Mouse (Mus musculus) hindbrain, embryonic 14.5 days (tissue): ENCODE measurements around the gene Arntl. TPM values are rescaled to one million over a fixed set of nuclear protein-coding genes. Genes with fewer than 3 reads are reported as not detected.
A peak's percentile ranks its signal among the peaks of the same experiment; 100 is the strongest.
"Not testable (repeated sequence)": the region's sequence is repeated elsewhere in the genome, so short reads cannot be mapped to it uniquely, and the experiment has no call there.

Source experiments
- ATAC-seq: fragments of 200-750 bp; cut with Nextera tagmentation; 2 replicates; pipeline ENCODE4 v1.8.0; 2017; ENCODE audit warnings: moderate number of reproducible peaks, mild to moderate bottlenecking, moderate TSS enrichment, moderate library complexity; ENCODE audit not compliant: low FRiP score
- DNase-seq: peaks from one replicate; pipeline ENCODE4 v3.0.0-alpha.2; 2015; ENCODE audit warnings: low spot score
- H3K27ac ChIP-seq: fragments of 300-500 bp; sonication (generic); 2 replicates; pipeline ENCODE4 v1.5.1; 2014; ENCODE audit warnings: mild to moderate bottlenecking, moderate library complexity
- H3K27me3 ChIP-seq: fragments of 300-500 bp; sonication (generic); 2 replicates; pipeline ENCODE4 v1.6.1; 2014; ENCODE audit warnings: mild to moderate bottlenecking, low read length, mixed read lengths; ENCODE audit not compliant: control insufficient read depth, insufficient read depth
- H3K36me3 ChIP-seq: fragments of 300-500 bp; sonication (generic); replicated peaks from 2 replicates; pipeline ENCODE4 v1.6.1; 2014; ENCODE audit not compliant: control insufficient read depth, insufficient read depth
- H3K4me1 ChIP-seq: fragments of 300-500 bp; sonication (generic); replicated peaks from 2 replicates; pipeline ENCODE4 v1.6.1; 2014; ENCODE audit warnings: antibody characterized with exemption, low read length, mixed read lengths; ENCODE audit not compliant: control insufficient read depth, insufficient read depth
- H3K4me2 ChIP-seq: fragments of 300-500 bp; sonication (generic); replicated peaks from 2 replicates; pipeline ENCODE4 v1.6.1; 2014; ENCODE audit warnings: mild to moderate bottlenecking, moderate library complexity
- H3K4me3 ChIP-seq: fragments of 300-500 bp; sonication (generic); replicated peaks from 2 replicates; pipeline ENCODE4 v1.5.1; 2014; ENCODE audit warnings: mild to moderate bottlenecking, low read length
- H3K9ac ChIP-seq: fragments of 300-500 bp; sonication (generic); 2 replicates; pipeline ENCODE4 v1.6.1; 2014
- H3K9me3 ChIP-seq: fragments of 300-500 bp; sonication (generic); 2 replicates; pipeline ENCODE4 v1.6.1; 2016; ENCODE audit warnings: low read length; ENCODE audit not compliant: control insufficient read depth
- WGBS: fragments of 180-500 bp; shearing (Covaris S2); extraction: QIAGEN DNeasy Blood & Tissue Kit; methylation state at CpG from one replicate; pipeline ENCODE4 v1.1.7; 2014; 5-methylcytosine and 5-hydroxymethylcytosine counted together
- polyA plus RNA-seq: library from polyadenylated mRNA; unstranded; fragments of >200 nt; fragmentation: Nextera tagmentation; extraction: Ambion mirVana; gene quantifications from 2 replicates; pipeline ENCODE4 v1.2.1, GENCODE M21; 2014

Gene Arntl
- polyA plus RNA-seq, 1 experiment from 2014 or later, result 16.9 TPM

GRCm38 (mm10) chr7:113256046-113256445, 48.8 kb downstream of the Arntl start:
- Histone ChIP-seq H3K36me3 (no peaks in the 10 kb centered on the region), H3K4me3 (no peak overlapping the region), H3K27me3 (no peaks in the 10 kb centered on the region), H3K4me1 (peaks cover 17% of the 10 kb centered on the region), H3K4me2 (no peak overlapping the region), H3K27ac (no peak overlapping the region), H3K9me3 (no peaks in the 10 kb centered on the region), H3K9ac (no peak overlapping the region)
- 58% methylated on average over 4 of the region's 4 CpGs for WGBS
- no peak for ATAC-seq
- no peak for DNase-seq

- H3K4me1 ChIP-seq, result no peaks in the 10 kb centered on the region
- no peaks in the 10 kb centered on the region for H3K27me3 ChIP-seq
- H3K4me2 ChIP-seq, result no peak overlapping the region
- ATAC-seq (no peak), DNase-seq (no peak)
- H3K27ac ChIP-seq, result no peak overlapping the region
- H3K9ac ChIP-seq, result no peak overlapping the region
- H3K9me3 ChIP-seq, result no peaks in the 10 kb centered on the region
- no peaks in the 10 kb centered on the region for H3K36me3 ChIP-seq
- no peak overlapping the region for H3K4me3 ChIP-seq
- 76% methylated on average over 4 of the region's 4 CpGs for WGBS
These were observed 51.2 kb downstream of the Arntl start for GRCm38 (mm10) chr7:113258430-113258829.

- ATAC-seq, result no peak; the same call in 1 of the 2 replicates
- Histone ChIP-seq H3K4me1 (no peaks in the 10 kb centered on the region), H3K4me2 (no peak overlapping the region), H3K27me3 (no peaks in the 10 kb centered on the region), H3K9me3 (no peaks in the 10 kb centered on the region), H3K36me3 (no peaks in the 10 kb centered on the region), H3K9ac (no peak overlapping the region), H3K4me3 (no peak overlapping the region), H3K27ac (no peak overlapping the region)
- peak; percentile 25 for DNase-seq
- WGBS, result 56% methylated on average over 21 of the region's 21 CpGs
These were observed 53.3 kb downstream of the Arntl start for GRCm38 (mm10) chr7:113260321-113261167.

- no peak overlapping the region for H3K27ac ChIP-seq
- H3K27me3 ChIP-seq, result no peaks in the 10 kb centered on the region
- H3K4me2 ChIP-seq, result no peak overlapping the region
- H3K4me1 ChIP-seq, result no peaks in the 10 kb centered on the region
- no peaks in the 10 kb centered on the region for H3K36me3 ChIP-seq
- no peak for DNase-seq
- H3K9me3 ChIP-seq, result no peaks in the 10 kb centered on the region
- 90% methylated on average over 3 of the region's 3 CpGs for WGBS
- no peak overlapping the region for H3K9ac ChIP-seq
- H3K4me3 ChIP-seq, result no peak overlapping the region
- no peak for ATAC-seq
These were observed 54.4 kb downstream of the Arntl start for GRCm38 (mm10) chr7:113261690-113262089.

- H3K9me3 ChIP-seq, H3K27me3 ChIP-seq, H3K36me3 ChIP-seq, H3K4me2 ChIP-seq, H3K4me1 ChIP-seq, H3K9ac ChIP-seq, H3K27ac ChIP-seq, DNase-seq, ATAC-seq, H3K4me3 ChIP-seq: not testable (repeated sequence)
- WGBS, result 41% methylated on average over 14 of the region's 14 CpGs
These were observed 55.5 kb downstream of the Arntl start for GRCm38 (mm10) chr7:113262510-113263467.

- Histone ChIP-seq H3K36me3 (no peaks in the 10 kb centered on the region), H3K27me3 (no peaks in the 10 kb centered on the region), H3K4me1 (no peaks in the 10 kb centered on the region), H3K9ac (no peak overlapping the region), H3K27ac (no peak overlapping the region), H3K4me2 (no peak overlapping the region), H3K9me3 (no peaks in the 10 kb centered on the region), H3K4me3 (no peak overlapping the region)
- DNase-seq (no peak), ATAC-seq (no peak)
- WGBS, result 95% methylated on average over 1 of the region's 1 CpGs
These were observed 56.7 kb downstream of the Arntl start for GRCm38 (mm10) chr7:113263990-113264389.

DNA sequence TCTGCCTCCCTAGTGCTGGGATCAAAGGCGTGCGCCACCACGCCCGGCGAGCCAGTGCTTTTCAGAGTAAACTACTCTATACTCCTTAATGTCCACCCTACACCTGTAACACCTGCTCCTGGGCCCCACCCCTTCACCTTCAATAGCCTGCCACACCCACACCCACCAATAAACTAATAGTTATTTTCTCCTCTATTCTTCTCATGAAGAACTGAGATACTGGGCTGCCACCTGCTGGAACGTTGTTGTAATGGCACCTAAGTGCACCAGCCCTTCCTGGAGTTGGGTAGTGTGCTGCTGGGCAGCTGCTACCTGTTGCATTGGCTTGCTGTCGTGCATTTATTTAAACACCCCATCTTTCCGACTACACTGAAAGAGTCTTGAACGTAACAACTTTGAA, 61.0 kb downstream of the Arntl start:
- H3K4me1 ChIP-seq, result 0 out of 2 replicates have a peak, but pooled peaks cover 9% of the 10 kb centered on the region
- ATAC-seq (no peak), DNase-seq (peak; percentile 72)
- H3K27me3 ChIP-seq, result no peaks in the 10 kb centered on the region
- H3K9me3 ChIP-seq, result no peaks in the 10 kb centered on the region
- H3K9ac ChIP-seq, result no peak overlapping the region
- no peak overlapping the region for H3K4me2 ChIP-seq
- no peaks in the 10 kb centered on the region for H3K36me3 ChIP-seq
- no peak overlapping the region for H3K27ac ChIP-seq
- H3K4me3 ChIP-seq, result no peak overlapping the region
- WGBS, result 81% methylated on average over 9 of the region's 9 CpGs

DNA sequence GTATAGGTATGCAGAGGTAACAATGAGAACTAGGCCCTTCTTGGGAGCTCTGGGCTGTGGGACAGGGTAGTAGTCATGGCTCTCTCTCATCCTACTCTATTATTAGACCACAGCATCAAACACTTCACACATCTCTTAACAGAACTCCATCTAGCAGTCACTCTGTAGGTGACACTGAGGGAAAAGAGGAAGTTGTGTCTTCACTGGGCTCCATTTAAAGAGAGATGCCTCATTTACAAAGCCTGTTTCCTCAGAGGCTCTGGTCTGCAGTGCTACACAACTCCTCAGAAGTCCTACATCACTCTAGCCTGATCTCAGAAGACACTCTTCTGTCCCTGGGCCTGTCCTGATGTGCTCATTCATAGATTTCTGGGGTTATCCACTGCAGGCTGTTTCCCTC, 61.8 kb downstream of the Arntl start:
- Histone ChIP-seq H3K4me1 (0 out of 2 replicates have a peak, but pooled peaks cover 9% of the 10 kb centered on the region), H3K27ac (no peak overlapping the region), H3K36me3 (no peaks in the 10 kb centered on the region), H3K4me3 (no peak overlapping the region), H3K27me3 (no peaks in the 10 kb centered on the region), H3K9ac (no peak overlapping the region), H3K9me3 (no peaks in the 10 kb centered on the region), H3K4me2 (no peak overlapping the region)
- no peak for ATAC-seq
- no peak for DNase-seq

- WGBS, result 55% methylated on average over 3 of the region's 3 CpGs
- no peak overlapping the region for H3K4me2 ChIP-seq
- ATAC-seq (no peak), DNase-seq (no peak)
- 0 out of 2 replicates have a peak, but pooled peaks cover 9% of the 10 kb centered on the region for H3K4me1 ChIP-seq
- H3K36me3 ChIP-seq, result no peaks in the 10 kb centered on the region
- no peak overlapping the region for H3K4me3 ChIP-seq
- H3K27ac ChIP-seq, result no peak overlapping the region
- no peaks in the 10 kb centered on the region for H3K9me3 ChIP-seq
- H3K27me3 ChIP-seq, result no peaks in the 10 kb centered on the region
- H3K9ac ChIP-seq, result no peak overlapping the region
These were observed 62.7 kb downstream of the Arntl start for GRCm38 (mm10) chr7:113269921-113270320.
